Mouse (Mus musculus): ENCODE data around the gene Hdac6.
A peak's percentile ranks its signal among the peaks of the same experiment; 100 is the strongest.
"Not testable (repeated sequence)": the region's sequence is repeated elsewhere in the genome, so short reads cannot be mapped to it uniquely, and the experiment has no call there.

The Hdac6 gene

DNA sequence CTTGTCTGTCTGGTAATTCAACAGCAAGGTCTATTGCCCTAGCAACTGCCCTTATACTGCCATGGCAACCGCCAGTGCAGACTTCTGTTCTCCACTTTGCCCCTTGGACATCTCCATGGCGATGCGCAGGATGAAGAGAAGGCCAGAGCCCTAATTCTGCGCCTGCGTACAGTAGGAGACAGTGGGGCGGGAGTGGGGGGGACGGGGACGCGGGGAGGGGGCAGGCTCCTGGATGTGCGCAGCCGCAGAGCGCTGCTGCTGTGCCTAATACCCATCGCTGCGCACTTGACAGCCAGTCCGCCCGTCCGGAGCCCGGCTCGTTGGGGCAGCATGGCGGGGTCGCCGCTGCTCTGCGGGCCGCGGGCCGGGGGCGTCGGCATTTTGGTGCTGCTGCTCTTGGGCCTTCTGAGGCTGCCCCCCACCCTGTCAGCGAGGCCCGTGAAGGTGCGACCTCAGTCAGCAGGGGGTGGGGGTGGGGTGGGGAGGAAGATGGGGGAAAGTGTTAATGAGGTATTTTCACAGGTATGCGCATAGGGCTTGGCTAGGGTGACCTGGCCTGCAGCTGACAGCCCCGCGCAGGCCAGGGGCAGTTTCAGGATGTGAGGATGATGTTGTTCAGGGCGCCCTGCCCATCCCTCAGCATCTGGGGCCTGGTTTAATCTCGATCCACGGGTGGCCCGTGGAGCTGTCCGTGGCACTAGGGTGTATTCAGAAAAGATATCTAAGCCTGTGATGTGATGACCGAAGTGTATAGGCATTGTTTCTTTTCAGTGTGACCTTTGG is 27.9 kb downstream of the Hdac6 start, which contains the start of gene Pcsk1n:
Gene Pcsk1n (plus strand): TSS at position 222 of the 783 bp plus-strand sequence.
- peak; percentile 56 for DNase-seq (ENCODE audit: low spot score)

DNA sequence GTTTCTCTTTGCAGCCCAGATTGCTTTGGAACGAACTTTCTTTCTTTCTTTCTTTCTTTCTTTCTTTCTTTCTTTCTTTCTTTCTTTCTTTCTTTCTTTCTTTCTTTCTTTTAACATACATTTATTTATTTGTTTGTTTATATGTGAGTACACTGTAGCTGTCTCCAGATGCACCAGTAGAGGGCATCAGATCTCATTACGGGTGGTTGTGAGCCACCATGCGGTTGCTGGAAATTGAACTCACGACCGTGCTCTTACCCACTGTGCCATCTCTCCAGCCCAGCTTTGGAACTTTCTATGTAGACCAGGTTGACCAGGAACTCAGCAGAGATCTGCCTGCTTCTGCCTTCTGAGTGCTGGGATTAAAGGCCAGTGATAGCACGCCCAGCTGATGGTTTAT is 29.7 kb downstream of the Hdac6 start:
- not testable (repeated sequence) for DNase-seq (ENCODE audit: low spot score)

DNA sequence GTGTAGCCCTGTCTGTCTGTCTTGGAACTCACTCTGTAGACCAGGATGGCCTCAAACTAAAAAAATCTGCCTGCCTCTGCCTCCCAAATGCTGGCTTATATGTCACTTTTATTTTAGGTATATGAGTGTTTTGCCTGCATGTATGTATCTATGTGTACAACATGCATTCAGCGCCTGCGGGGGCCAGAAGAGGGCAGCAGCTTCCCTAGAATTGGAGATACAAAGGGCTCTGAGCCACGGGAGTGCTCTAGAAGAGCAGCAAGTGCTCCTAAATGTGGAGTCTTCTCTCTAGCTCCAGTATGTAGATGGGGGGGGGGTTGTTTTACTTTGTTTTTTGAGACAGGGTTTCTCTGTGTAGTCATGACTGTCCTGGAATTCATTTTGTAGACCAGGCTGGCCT is 32.0 kb downstream of the Hdac6 start:
- not testable (repeated sequence) for DNase-seq (ENCODE audit: low spot score)

DNA sequence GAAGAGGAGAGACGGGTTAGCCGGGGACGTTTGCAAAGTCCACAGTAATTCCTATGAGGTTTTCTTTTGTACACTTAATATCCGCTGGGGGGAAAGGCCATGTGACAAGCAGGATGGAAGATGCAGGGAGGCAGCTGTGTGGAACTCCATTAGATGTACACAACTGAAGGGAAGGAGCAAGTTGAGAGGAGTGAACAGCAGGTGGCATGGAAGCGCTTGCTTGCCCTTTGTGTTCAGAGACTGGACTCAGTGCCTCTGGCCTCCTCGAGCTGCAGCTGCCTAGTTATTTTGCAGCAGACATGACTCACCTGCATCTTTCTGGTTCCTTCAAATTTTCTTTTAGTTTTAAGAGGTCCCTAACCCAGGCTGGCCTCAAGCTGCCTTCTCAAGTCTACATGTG is 37.2 kb downstream of the Hdac6 start:
- DNase-seq (ENCODE audit: low spot score), result no peak

DNA sequence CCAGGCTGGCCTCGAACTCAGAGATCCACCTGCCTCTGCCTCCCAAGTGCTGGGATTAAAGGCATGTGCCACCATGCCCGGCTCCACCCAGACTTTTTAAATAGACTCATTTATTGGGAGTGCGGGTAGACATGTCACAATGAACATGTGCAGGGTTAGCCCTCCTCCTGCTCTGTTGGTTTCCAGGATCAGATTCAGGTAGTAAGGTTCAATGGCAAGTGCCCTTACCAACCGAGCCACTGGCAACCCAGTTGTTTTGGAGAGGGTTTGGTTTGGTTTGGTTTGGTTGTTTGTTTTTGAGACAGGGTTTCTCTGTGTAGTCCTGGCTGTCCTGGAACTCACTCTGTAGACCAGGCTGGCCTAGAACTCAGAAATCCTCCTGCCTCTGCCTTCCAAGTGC is 38.4 kb downstream of the Hdac6 start, which contains the start of gene Gm10490:
Gene Gm10490 (plus strand): TSS at position 301 of the 400 bp plus-strand sequence.
- DNase-seq (ENCODE audit: low spot score), result not testable (repeated sequence)

DNA sequence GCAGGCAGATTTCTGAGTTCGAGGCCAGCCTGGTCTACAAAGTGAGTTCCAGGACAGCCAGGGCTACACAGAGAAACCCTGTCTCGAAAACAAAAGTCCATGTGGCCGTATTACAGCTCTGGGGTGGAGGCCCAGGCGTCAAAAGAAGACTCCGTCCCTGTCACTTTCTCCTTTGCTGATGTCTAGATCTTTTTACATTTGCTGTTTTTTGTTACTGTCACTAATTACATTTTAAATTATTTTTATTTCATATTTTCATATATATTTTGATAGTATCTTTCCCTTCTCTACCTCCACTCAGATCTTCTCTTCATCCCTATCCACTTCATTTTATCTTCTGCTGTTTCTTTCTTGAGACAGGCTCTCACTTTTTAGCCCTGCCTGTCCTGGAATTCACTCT is 40.0 kb downstream of the Hdac6 start, which contains the start of gene Gm10491:
Gene Gm10491 (minus strand): TSS at position 101 of the 400 bp plus-strand sequence.
- DNase-seq (ENCODE audit: low spot score), result no peak

DNA sequence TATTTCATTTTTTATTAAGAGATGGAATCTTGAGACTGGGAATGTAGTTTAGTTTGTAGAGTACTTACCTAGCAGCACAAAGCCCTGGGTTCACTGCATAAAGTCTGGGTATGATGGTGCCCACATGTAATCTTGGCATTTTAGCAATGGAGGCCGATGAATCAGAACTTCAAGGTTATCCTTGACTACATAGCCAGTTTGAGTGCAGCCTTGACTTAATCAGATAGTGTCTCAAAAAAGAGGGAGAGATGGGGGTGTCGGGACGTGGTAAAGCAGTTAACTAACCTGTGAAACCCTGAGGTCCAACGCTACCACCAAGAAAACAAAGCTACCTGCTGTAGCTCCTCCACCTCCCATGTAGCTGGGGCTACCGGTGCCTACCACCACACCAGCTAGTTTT is 43.2 kb downstream of the Hdac6 start:
- no peak for DNase-seq (ENCODE audit: low spot score)

DNA sequence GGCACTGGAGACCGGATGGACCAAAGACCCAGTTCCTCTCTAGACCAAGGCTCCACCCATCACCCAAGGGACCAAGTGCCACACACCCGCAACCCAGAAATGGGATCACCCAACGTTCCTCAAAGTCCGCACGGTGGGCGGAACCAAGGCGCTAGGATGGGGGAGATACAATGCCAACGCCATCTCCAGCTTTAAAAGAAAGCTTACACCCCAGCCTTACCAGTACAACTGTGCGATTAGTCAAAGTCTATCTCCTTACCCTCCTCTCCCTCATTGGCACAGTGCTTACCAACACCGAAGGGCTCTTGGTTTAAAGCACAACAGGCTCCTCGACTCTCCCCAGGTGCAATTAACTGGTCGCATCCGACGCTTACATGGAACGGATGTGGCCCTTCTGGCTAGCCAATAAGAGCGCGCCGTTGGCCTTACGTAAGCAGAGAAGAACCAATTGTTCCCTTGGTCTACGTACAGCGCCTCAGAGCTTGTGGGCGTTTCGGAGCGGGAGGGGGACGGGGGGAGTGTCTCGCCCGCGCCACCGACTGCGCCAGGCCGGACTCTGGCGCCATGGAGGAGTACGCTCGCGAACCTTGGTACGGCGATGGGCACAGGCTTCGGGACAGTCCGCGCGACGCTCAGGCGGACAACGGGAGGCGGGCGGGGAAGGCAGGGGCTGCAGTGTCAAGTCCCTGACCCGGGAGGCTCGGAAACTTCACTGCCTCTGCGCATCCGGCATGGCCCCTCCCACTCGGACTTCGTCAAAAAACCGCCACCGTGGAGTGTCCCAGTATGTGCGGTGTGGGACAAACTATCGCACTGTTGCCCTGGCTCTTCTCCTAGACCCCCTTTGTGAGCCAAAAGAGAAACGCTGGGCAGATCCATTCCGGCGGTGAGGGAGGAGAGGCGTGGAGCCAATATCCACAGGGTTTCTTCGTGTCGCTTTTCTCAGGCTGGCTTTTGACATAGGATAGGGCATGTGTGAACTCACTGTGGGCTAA is 48.5 kb downstream of the Hdac6 start, which contains the start of the genes Pqbp1 and Timm17b:
Gene Pqbp1 (minus strand): TSS at position 390 of the 995 bp plus-strand sequence.
Gene Timm17b (plus strand): TSS at position 478 of the 995 bp plus-strand sequence.
- peak; percentile 96 for DNase-seq (ENCODE audit: low spot score)

DNA sequence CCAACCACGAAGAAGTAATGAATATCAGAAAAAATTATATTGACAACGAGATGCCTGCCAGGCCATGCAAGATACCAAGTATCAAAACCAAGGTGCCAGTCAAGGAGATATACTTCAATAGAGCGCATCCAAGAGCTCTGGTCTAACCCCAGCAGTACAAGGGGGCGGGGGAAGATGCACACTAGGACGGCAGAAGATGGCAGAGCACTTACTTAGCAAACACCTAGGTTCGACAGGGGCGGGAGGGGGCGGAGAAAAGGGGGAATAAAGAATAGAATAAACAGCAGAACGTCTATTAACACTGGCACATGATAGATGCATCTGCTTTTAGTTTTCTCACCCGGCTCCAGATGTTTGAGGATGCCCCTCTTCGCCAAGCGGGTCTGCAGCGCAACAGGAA is 49.5 kb downstream of the Hdac6 start:
- DNase-seq (ENCODE audit: low spot score), result no peak

DNA sequence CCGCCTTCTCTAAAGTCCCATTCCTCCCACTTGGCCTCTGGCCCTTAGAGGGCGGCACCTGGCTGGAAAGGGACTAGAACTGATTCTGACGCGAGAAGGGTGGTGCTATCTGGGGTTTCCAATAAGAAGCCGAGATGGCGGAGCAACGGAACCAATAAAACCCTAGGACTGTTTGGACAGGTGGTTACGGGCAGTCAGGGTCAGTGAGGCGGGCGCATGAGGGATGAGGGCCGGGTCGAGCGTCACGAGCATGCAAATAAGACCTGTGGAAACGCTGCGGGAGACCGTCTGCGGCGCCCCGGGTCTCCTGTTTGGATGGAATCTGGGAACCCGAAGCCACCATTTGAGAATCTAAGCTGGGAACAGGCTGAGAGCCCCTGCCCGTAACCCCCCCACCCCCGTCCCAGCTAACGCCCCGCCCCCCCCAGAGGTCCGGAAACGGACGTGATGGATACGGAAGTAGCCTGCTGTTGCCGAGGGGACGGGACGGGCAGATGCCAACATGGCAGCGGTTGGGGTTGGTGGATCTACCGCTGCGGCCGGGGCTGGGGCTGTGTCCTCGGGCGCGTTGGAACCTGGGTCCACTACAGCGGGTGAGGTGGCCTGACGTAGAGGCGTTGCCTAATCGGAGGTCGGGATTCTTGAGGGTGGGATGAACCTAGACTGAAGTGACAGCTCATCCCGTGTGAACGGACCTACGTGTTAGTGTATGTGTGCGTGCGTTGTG is 63.7 kb downstream of the Hdac6 start, which contains the start of gene Slc35a2:
Gene Slc35a2 (plus strand): TSS at position 188 of the 727 bp plus-strand sequence.
- DNase-seq (ENCODE audit: low spot score), result peak; percentile 89
